Mouse (Mus musculus): ENCODE data around the gene Uchl3.

The Uchl3 gene

GRCm38 (mm10) chr14:101668626-101669025 lies 14.9 kb downstream of the Uchl3 start:
- no peak for DNase-seq

- no peak for DNase-seq
Measured at GRCm38 (mm10) chr14:101672226-101672625, 18.5 kb downstream of the Uchl3 start.

- no peak for DNase-seq
Measured at GRCm38 (mm10) chr14:101687696-101688095, 33.9 kb downstream of the Uchl3 start.

- no peak for DNase-seq
Measured at GRCm38 (mm10) chr14:101688406-101688805, 34.6 kb downstream of the Uchl3 start.

GRCm38 (mm10) chr14:101704479-101704878 lies 50.7 kb downstream of the Uchl3 start:
- DNase-seq: no peak

GRCm38 (mm10) chr14:101707088-101707487 lies 53.3 kb downstream of the Uchl3 start:
- no peak for DNase-seq

GRCm38 (mm10) chr14:101714414-101714813 lies 60.6 kb downstream of the Uchl3 start:
- DNase-seq: no peak

- DNase-seq: peak; percentile 60
Measured at GRCm38 (mm10) chr14:101729237-101729971, 75.6 kb downstream of the Uchl3 start, which contains the start of the genes Gm9922 and Lmo7. Gm9922 (minus strand) TSS chr14:101729814. Lmo7 (plus strand) TSS chr14:101729957.

- DNase-seq: no peak
Measured at GRCm38 (mm10) chr14:101729972-101730692, 76.4 kb downstream of the Uchl3 start.

- DNase-seq: peak; percentile 14
Measured at GRCm38 (mm10) chr14:101733542-101734303, 80.0 kb downstream of the Uchl3 start.

- no peak for DNase-seq
Measured at GRCm38 (mm10) chr14:101737501-101737900, 83.7 kb downstream of the Uchl3 start.

Data from retina, postnatal 1 day (tissue).